Mouse (Mus musculus): ENCODE measurements around the gene Gramd1b. TPM values are rescaled to one million over a fixed set of nuclear protein-coding genes. Genes with fewer than 3 reads are reported as not detected.
A peak's percentile ranks its signal among the peaks of the same experiment; 100 is the strongest.

Gene Gramd1b
- 100 to 1,000 TPM; 281 to 297 TPM for total RNA-seq (2021)
- long read RNA-seq, experiment 1, full-length matches to known transcripts: 18 of 98 reads
- long read RNA-seq, experiment 1, partial matches to known transcripts: 15 of 98 reads
- long read RNA-seq, experiment 1, other reads (novel, unspliced or antisense): 65 of 98 reads
- long read RNA-seq, experiment 2, full-length matches to known transcripts: 19 of 67 reads
- long read RNA-seq, experiment 2, partial matches to known transcripts: 22 of 67 reads
- long read RNA-seq, experiment 2, other reads (novel, unspliced or antisense): 26 of 67 reads

GRCm38 (mm10) chr9:40531027-40531621 lies at the start of gene Gramd1b:
Gene Gramd1b, minus strand, starts transcription at chr9:40531383.
- peak; percentile 52 for DNase-seq

GRCm38 (mm10) chr9:40578726-40579625 lies 47.8 kb upstream of the Gramd1b start:
- no peak for DNase-seq

GRCm38 (mm10) chr9:40577132-40577531 lies 45.9 kb upstream of the Gramd1b start:
- DNase-seq: no peak

GRCm38 (mm10) chr9:40575053-40575985 lies 44.1 kb upstream of the Gramd1b start:
- DNase-seq: peak; percentile 19

GRCm38 (mm10) chr9:40571280-40571679 lies 40.1 kb upstream of the Gramd1b start:
- no peak for DNase-seq

GRCm38 (mm10) chr9:40568070-40568469 lies 36.9 kb upstream of the Gramd1b start:
- DNase-seq: no peak

- DNase-seq: no peak
These were observed 32.6 kb upstream of the Gramd1b start for GRCm38 (mm10) chr9:40563750-40564149.

GRCm38 (mm10) chr9:40559646-40560045 lies 28.5 kb upstream of the Gramd1b start:
- no peak for DNase-seq

- DNase-seq: no peak
These were observed 26.6 kb upstream of the Gramd1b start for GRCm38 (mm10) chr9:40557796-40558195.

GRCm38 (mm10) chr9:40556396-40556795 lies 25.2 kb upstream of the Gramd1b start:
- DNase-seq: no peak

GRCm38 (mm10) chr9:40555243-40555642 lies 24.1 kb upstream of the Gramd1b start:
- no peak for DNase-seq

- no peak for DNase-seq
These were observed 16.7 kb upstream of the Gramd1b start for GRCm38 (mm10) chr9:40547876-40548275.

- DNase-seq: no peak
These were observed 14.0 kb upstream of the Gramd1b start for GRCm38 (mm10) chr9:40545193-40545592.

GRCm38 (mm10) chr9:40539588-40540140 lies 8.5 kb upstream of the Gramd1b start:
- no peak for DNase-seq

- DNase-seq: no peak
These were observed 6.5 kb upstream of the Gramd1b start for GRCm38 (mm10) chr9:40537708-40538105.

GRCm38 (mm10) chr9:40537044-40537707 lies 6.0 kb upstream of the Gramd1b start:
- DNase-seq: no peak

- no peak for DNase-seq
These were observed 647 bp downstream of the Gramd1b start for GRCm38 (mm10) chr9:40530536-40530935.

- no peak for DNase-seq
These were observed 2.5 kb downstream of the Gramd1b start for GRCm38 (mm10) chr9:40528733-40529132.

GRCm38 (mm10) chr9:40526928-40527327 lies 4.3 kb downstream of the Gramd1b start:
- DNase-seq: no peak

- no peak for DNase-seq
These were observed 9.0 kb downstream of the Gramd1b start for GRCm38 (mm10) chr9:40522156-40522555.

- no peak for DNase-seq
These were observed 10.1 kb downstream of the Gramd1b start for GRCm38 (mm10) chr9:40521097-40521496.
